Mouse (Mus musculus) heart, embryonic 11.5 days (tissue): ENCODE results near the gene Nr2c1. TPM values are rescaled to one million over a fixed set of nuclear protein-coding genes. Genes with fewer than 3 reads are reported as not detected.

ENCODE experiments used
- ATAC-seq: fragments of 200-750 bp; cut with Nextera tagmentation; replicated peaks from 2 replicates; pipeline ENCODE4 v1.8.0; 2017; ENCODE audit warnings: moderate library complexity; ENCODE audit not compliant: insufficient number of reproducible peaks, low FRiP score, low TSS enrichment
- H3K27ac ChIP-seq: fragments of 300-500 bp; sonication (generic); 2 replicates; pipeline ENCODE4 v1.5.1; 2014; ENCODE audit warnings: mild to moderate bottlenecking, low read depth, low read length
- H3K27me3 ChIP-seq: fragments of 300-500 bp; sonication (generic); 2 replicates; pipeline ENCODE4 v1.6.1; 2014; ENCODE audit warnings: mild to moderate bottlenecking, low read length, mixed read lengths; ENCODE audit not compliant: control insufficient read depth, insufficient read depth
- H3K36me3 ChIP-seq: fragments of 300-500 bp; sonication (generic); 2 replicates; pipeline ENCODE4 v1.6.1; 2014; ENCODE audit warnings: mild to moderate bottlenecking, low read length, moderate library complexity, mixed read lengths; ENCODE audit not compliant: control insufficient read depth, insufficient read depth
- H3K4me1 ChIP-seq: fragments of 300-500 bp; sonication (generic); 2 replicates; pipeline ENCODE4 v1.6.1; 2014; ENCODE audit warnings: low read length; ENCODE audit not compliant: control insufficient read depth, insufficient read depth
- H3K4me2 ChIP-seq: fragments of 300-500 bp; sonication (generic); 2 replicates; pipeline ENCODE4 v1.6.1; 2014; ENCODE audit warnings: mild to moderate bottlenecking, moderate library complexity
- H3K4me3 ChIP-seq: fragments of 300-500 bp; sonication (generic); 2 replicates; pipeline ENCODE4 v1.5.1; 2014; ENCODE audit warnings: low read depth, low read length
- H3K9ac ChIP-seq: fragments of 300-500 bp; sonication (generic); 2 replicates; pipeline ENCODE4 v1.6.1; 2014; ENCODE audit warnings: mild to moderate bottlenecking, low read depth, low read length, moderate library complexity
- H3K9me3 ChIP-seq: fragments of 300-500 bp; sonication (generic); replicated peaks from 2 replicates; pipeline ENCODE4 v1.6.1; 2016; ENCODE audit warnings: low read length; ENCODE audit not compliant: control insufficient read depth
- WGBS: fragments of 180-500 bp; shearing (Covaris S2); extraction: QIAGEN DNeasy Blood & Tissue Kit; methylation state at CpG from one replicate; pipeline ENCODE4 v1.1.7; 2014; ENCODE audit not compliant: insufficient replicate concordance; 5-methylcytosine and 5-hydroxymethylcytosine counted together
- polyA plus RNA-seq: library from polyadenylated mRNA; unstranded; fragments of >200 nt; fragmentation: Nextera tagmentation; extraction: Ambion mirVana; gene quantifications from 2 replicates; pipeline ENCODE4 v1.2.1, GENCODE M21; 2014

The Nr2c1 gene
- polyA plus RNA-seq, 1 experiment from 2014 or later: 8.7 TPM

- ATAC-seq: peak; percentile 4; the same call in 1 of the 2 replicates
- WGBS: 13% methylated on average over 8 of the region's 8 CpGs
- H3K4me2 ChIP-seq: peak overlapping the region; percentile 74
Observed at GRCm38 (mm10) chr10:94147391-94147755, 450 bp upstream of the Nr2c1 start.

GRCm38 (mm10) chr10:94151488-94151887, 3.7 kb downstream of the Nr2c1 start:
- H3K4me3 ChIP-seq: no peak overlapping the region
- no peaks in the 10 kb centered on the region for H3K9me3 ChIP-seq
- peaks cover 10% of the 10 kb centered on the region for H3K4me1 ChIP-seq
- H3K36me3 ChIP-seq: no peaks in the 10 kb centered on the region
- H3K4me2 ChIP-seq: no peak overlapping the region
- no peak for ATAC-seq
- H3K27me3 ChIP-seq: no peaks in the 10 kb centered on the region
- WGBS: 73% methylated on average over 4 of the region's 4 CpGs
- no peak overlapping the region for H3K27ac ChIP-seq
- H3K9ac ChIP-seq: no peak overlapping the region

More at GRCm38 (mm10) chr10:94147391-94147755, 450 bp upstream of the Nr2c1 start:
- H3K4me1 ChIP-seq: peaks cover 10% of the 10 kb centered on the region
- H3K9me3 ChIP-seq: no peaks in the 10 kb centered on the region
- no peaks in the 10 kb centered on the region for H3K36me3 ChIP-seq
- H3K4me3 ChIP-seq: peak overlapping the region; percentile 91
- H3K27ac ChIP-seq: peak overlapping the region; percentile 90
- no peaks in the 10 kb centered on the region for H3K27me3 ChIP-seq
- peak overlapping the region; percentile 93 for H3K9ac ChIP-seq

- Histone ChIP-seq H3K4me2 (no peak overlapping the region), H3K9me3 (no peaks in the 10 kb centered on the region), H3K36me3 (peaks cover 3% of the 10 kb centered on the region), H3K4me3 (no peak overlapping the region), H3K27ac (no peak overlapping the region), H3K9ac (no peak overlapping the region), H3K27me3 (no peaks in the 10 kb centered on the region), H3K4me1 (peaks cover 7% of the 10 kb centered on the region)
- no peak for ATAC-seq
Observed at GRCm38 (mm10) chr10:94153841-94154240, 6.0 kb downstream of the Nr2c1 start.

GRCm38 (mm10) chr10:94158962-94159361, 11.1 kb downstream of the Nr2c1 start:
- Histone ChIP-seq H3K9me3 (no peaks in the 10 kb centered on the region), H3K36me3 (peaks cover 10% of the 10 kb centered on the region)

GRCm38 (mm10) chr10:94159406-94159805, 11.6 kb downstream of the Nr2c1 start:
- H3K36me3 ChIP-seq: peaks cover 10% of the 10 kb centered on the region

More at GRCm38 (mm10) chr10:94158962-94159361, 11.1 kb downstream of the Nr2c1 start:
- H3K27ac ChIP-seq: no peak overlapping the region
- WGBS: 81% methylated on average over 6 of the region's 6 CpGs
- no peak overlapping the region for H3K4me2 ChIP-seq
- H3K4me3 ChIP-seq: no peak overlapping the region
- no peak overlapping the region for H3K9ac ChIP-seq
- no peak for ATAC-seq
- no peaks in the 10 kb centered on the region for H3K27me3 ChIP-seq
- H3K4me1 ChIP-seq: no peaks in the 10 kb centered on the region

GRCm38 (mm10) chr10:94161051-94161765, 13.4 kb downstream of the Nr2c1 start:
- no peak overlapping the region for H3K9ac ChIP-seq
- H3K27ac ChIP-seq: no peak overlapping the region
- WGBS: 66% methylated on average over 5 of the region's 5 CpGs
- no peak overlapping the region for H3K4me3 ChIP-seq
- no peak overlapping the region for H3K4me2 ChIP-seq
- peaks cover 12% of the 10 kb centered on the region for H3K36me3 ChIP-seq
- no peak for ATAC-seq
- H3K4me1 ChIP-seq: no peaks in the 10 kb centered on the region
- no peaks in the 10 kb centered on the region for H3K27me3 ChIP-seq
- H3K9me3 ChIP-seq: no peaks in the 10 kb centered on the region

More at GRCm38 (mm10) chr10:94159406-94159805, 11.6 kb downstream of the Nr2c1 start:
- H3K4me3 ChIP-seq: no peak overlapping the region
- no peak overlapping the region for H3K27ac ChIP-seq
- ATAC-seq: no peak
- H3K9ac ChIP-seq: no peak overlapping the region
- no peaks in the 10 kb centered on the region for H3K4me1 ChIP-seq
- no peak overlapping the region for H3K4me2 ChIP-seq
- no peaks in the 10 kb centered on the region for H3K9me3 ChIP-seq
- 86% methylated on average over 4 of the region's 4 CpGs for WGBS
- no peaks in the 10 kb centered on the region for H3K27me3 ChIP-seq

GRCm38 (mm10) chr10:94162031-94162430, 14.2 kb downstream of the Nr2c1 start:
- H3K27ac ChIP-seq: no peak overlapping the region
- no peak overlapping the region for H3K4me3 ChIP-seq
- H3K27me3 ChIP-seq: no peaks in the 10 kb centered on the region
- H3K9ac ChIP-seq: no peak overlapping the region
- ATAC-seq: no peak
- no peaks in the 10 kb centered on the region for H3K9me3 ChIP-seq
- H3K36me3 ChIP-seq: peaks cover 12% of the 10 kb centered on the region
- no peaks in the 10 kb centered on the region for H3K4me1 ChIP-seq
- WGBS: 90% methylated on average over 7 of the region's 7 CpGs
- no peak overlapping the region for H3K4me2 ChIP-seq

- 65% methylated on average over 5 of the region's 5 CpGs for WGBS
- Histone ChIP-seq H3K27ac (no peak overlapping the region), H3K9me3 (no peaks in the 10 kb centered on the region), H3K36me3 (peaks cover 21% of the 10 kb centered on the region), H3K4me1 (no peaks in the 10 kb centered on the region), H3K9ac (no peak overlapping the region), H3K4me3 (no peak overlapping the region), H3K27me3 (no peaks in the 10 kb centered on the region), H3K4me2 (no peak overlapping the region)
- no peak for ATAC-seq
Observed at GRCm38 (mm10) chr10:94164104-94164845, 16.5 kb downstream of the Nr2c1 start.
